Comparison of ENCODE assay signal across 7 mouse cellular contexts in the genomic region with DNA sequence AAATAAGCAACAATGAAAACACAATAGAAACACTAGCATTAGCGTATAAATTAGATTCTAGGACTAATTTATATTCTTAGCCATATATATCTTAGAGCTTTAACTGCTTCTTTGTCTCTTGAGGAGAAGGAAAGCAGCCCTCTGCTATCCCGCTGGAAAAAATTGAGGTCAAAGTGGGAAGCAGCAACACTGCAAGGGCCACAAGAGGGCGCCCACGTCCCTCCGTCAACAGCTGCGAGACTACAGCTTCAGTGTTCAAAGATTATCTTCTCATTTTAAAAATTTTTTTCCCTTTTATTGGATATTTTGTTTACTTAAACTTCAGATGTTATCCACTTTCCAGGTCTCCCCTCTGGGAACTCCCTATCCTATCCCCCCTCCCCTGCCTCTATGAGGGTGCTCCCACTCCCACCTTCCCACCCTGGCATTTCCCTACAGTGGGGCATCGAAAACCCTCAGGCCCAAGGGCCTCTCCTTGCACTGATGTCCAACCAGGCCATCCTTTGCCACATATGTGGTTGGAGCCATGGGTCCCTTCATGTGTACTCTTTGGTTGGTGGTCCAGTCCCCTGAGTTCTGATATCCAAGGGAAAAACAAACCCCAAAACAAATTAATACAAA. TPM values are rescaled to one million over a fixed set of nuclear protein-coding genes. Genes with fewer than 3 reads are reported as not detected.
DNase-seq lines count a peak whose midpoint lies in the region; ATAC-seq and TF ChIP-seq lines count a peak whose summit lies in the region.

No protein-coding gene starts in this region.

- TF ChIP-seq EP300 in CH12.LX (IDR thresholded peaks at IDR 0.05; ENCODE audit: low read length): no peak

- H3K27me3 ChIP-seq in CH12.LX (replicated peaks): no peaks in the 10 kb centered on the region

- peak; percentile 60 for ATAC-seq in megakaryocyte, adult 5-6 weeks (ENCODE audit: poor library complexity, severe bottlenecking)

- no peak overlapping the region for H3K9ac ChIP-seq in CH12.LX (ENCODE audit: insufficient read depth, low read depth)

- no peak overlapping the region for H3K4me2 ChIP-seq in CH12.LX (ENCODE audit: insufficient read depth, low read depth, poor library complexity, severe bottlenecking)

- peak; percentile 82 to 95 for TF ChIP-seq CTCF in CH12.LX (conservative IDR thresholded peaks at IDR 0.05 in 1 of 2, IDR thresholded peaks at IDR 0.05 in 1 of 2; ENCODE audit: low read depth in 2 of 2, low read length in 2 of 2)

- in situ Hi-C loops in CH12.LX (cut with MboI; ENCODE audit: low pct_ligation_motif_present, low pct_unique_long_range_greater_than_20kb, low sequenced_read_pairs): no loop called here

- DNase-seq in CH12.LX (ENCODE audit: extremely low read depth): peak; percentile 60
- peak; percentile 81 to 85 for DNase-seq in adrenal gland, adult 18-20 months (ENCODE audit: low spot score in 2 of 2)
- peak; percentile 89 for DNase-seq in embryo, embryonic 10.5 days (ENCODE audit: low spot score)
- DNase-seq in gastrocnemius, postnatal 36 days: peak; percentile 77 to 80
- peak; percentile 84 to 88 for DNase-seq in layer of hippocampus, postnatal 10 days (ENCODE audit: low spot score in 2 of 2)
- peak; percentile 81 to 90 for DNase-seq in right cerebral cortex, postnatal 10 days (ENCODE audit: low spot score in 2 of 2)

- no peaks in the 10 kb centered on the region for H3K9me3 ChIP-seq in CH12.LX (replicated peaks; ENCODE audit: low read length)

- H3K27ac ChIP-seq in CH12.LX (ENCODE audit: insufficient read depth, low read depth): no peak overlapping the region

- dilution Hi-C loops in CH12.LX (cut with MboI; ENCODE audit: extremely low pct_ligation_motif_present, extremely low pct_unique_long_range_greater_than_20kb, low sequenced_read_pairs): no loop called here

- TF ChIP-seq RAD21 in CH12.LX (IDR thresholded peaks at IDR 0.05; ENCODE audit: low read depth, low read length): peak; percentile 93

- no peak overlapping the region for H3K4me3 ChIP-seq in CH12.LX (replicated peaks in 1 of 3; ENCODE audit: low read depth in 2 of 3, low read length in 2 of 3, poor library complexity in 1 of 3)

- intact Hi-C loops in gastrocnemius, postnatal 36 days (cut with DNase I): loop anchor here (1.0 kb wide), 1 partner anchor 196 kb away; no protein-coding TSS in a partner anchor

- no peaks in the 10 kb centered on the region for H3K79me2 ChIP-seq in CH12.LX (replicated peaks; ENCODE audit: control insufficient read depth, extremely low read depth, insufficient read depth, poor library complexity, severe bottlenecking)

- TF ChIP-seq POLR2A in CH12.LX (IDR thresholded peaks at IDR 0.05; ENCODE audit: low read depth, low read length): no peak

- no peaks in the 10 kb centered on the region for H3K4me1 ChIP-seq in CH12.LX (ENCODE audit: control insufficient read depth in 1 of 2, insufficient read depth in 2 of 2)

- peaks cover 2 to 29% of the 10 kb centered on the region in 2 experiments for H3K36me3 ChIP-seq in CH12.LX (replicated peaks in 1 of 2; ENCODE audit: control insufficient read depth in 1 of 2, insufficient read depth in 1 of 2, low read length in 1 of 2)

TF ChIP-seq in CH12.LX, 34 proteins besides CTCF, POLR2A, EP300 and RAD21:
- TF ChIP-seq ZC3H11A (IDR thresholded peaks at IDR 0.05; ENCODE audit: low read depth, low read length): peak; percentile 60
- TF ChIP-seq RCOR1 (conservative IDR thresholded peaks at IDR 0.05; ENCODE audit: low read depth, low read length): no peak
- no peak for TF ChIP-seq TCF12 (IDR thresholded peaks at IDR 0.05; ENCODE audit: low read depth, low read length)
- TF ChIP-seq ZKSCAN1 (IDR thresholded peaks at IDR 0.05; ENCODE audit: borderline replicate concordance, low read depth, low read length): no peak
- no peak for TF ChIP-seq NELFE (IDR thresholded peaks at IDR 0.05; ENCODE audit: low read depth, low read length)
- TF ChIP-seq SMC3 (IDR thresholded peaks at IDR 0.05; ENCODE audit: low read depth, low read length): peak; percentile 93
- TF ChIP-seq ZNF384 (IDR thresholded peaks at IDR 0.05; ENCODE audit: low read depth, low read length): peak; percentile 34; the same call in 1 of the 2 replicates
- no peak for TF ChIP-seq SIN3A (IDR thresholded peaks at IDR 0.05; ENCODE audit: low read length)
TF ChIP-seq in CH12.LX: peak in this region for 3.

RNA-seq across cellular contexts. Expression of a gene that starts 21.2 kb away (rescaled TPM):
- total RNA-seq in CH12.LX (2012; rRNA removed): 57.0 and 71.6 TPM in 2 replicates
- total RNA-seq in CH12.LX (2014; rRNA removed): 48.3 and 55.1 TPM in 2 replicates
- 77.6 and 80.0 TPM in 2 replicates for polyA plus RNA-seq in CH12.LX (2012; ENCODE audit: insufficient read length, low read depth)
- 100 to 1,000 TPM in 1 of 2 experiments, 10 to 100 TPM in 1; 94.6 to 107 TPM for total RNA-seq in adrenal gland, adult 18-20 months (2021)
- 100 to 1,000 TPM; 131 to 132 TPM for total RNA-seq in gastrocnemius, postnatal 36 days (2021)
- total RNA-seq in layer of hippocampus, postnatal 10 days (2021): 10 to 100 TPM; 56.3 to 62.4 TPM
- total RNA-seq in megakaryocyte, adult 5-6 weeks (2015): 24.7 and 27.2 TPM in 2 replicates
- 26.9 and 27.1 TPM in 2 replicates for total RNA-seq in megakaryocyte, adult 5-6 weeks (2017)

RNA-seq across cellular contexts. Expression of a gene that starts 30.2 kb away (rescaled TPM):
- 5.3 and 9.1 TPM in 2 replicates for total RNA-seq in CH12.LX (2012; rRNA removed)
- total RNA-seq in CH12.LX (2014; rRNA removed): 1.2 and 1.5 TPM in 2 replicates
- 1.4 and 3.1 TPM in 2 replicates for polyA plus RNA-seq in CH12.LX (2012; ENCODE audit: insufficient read length, low read depth)
- 100 to 1,000 TPM in 1 of 2 experiments, 10 to 100 TPM in 1; 35.7 to 130 TPM for total RNA-seq in adrenal gland, adult 18-20 months (2021)
- 100 to 1,000 TPM; 333 to 372 TPM for total RNA-seq in gastrocnemius, postnatal 36 days (2021)
- total RNA-seq in layer of hippocampus, postnatal 10 days (2021): 10 to 100 TPM; 24.2 to 33.2 TPM
- total RNA-seq in megakaryocyte, adult 5-6 weeks (2015): not detected in 2 replicates
- 0.29 TPM in 1 of 2 replicates, not detected in the other for total RNA-seq in megakaryocyte, adult 5-6 weeks (2017)

RNA-seq across cellular contexts. Expression of a gene that starts 49.2 kb away (rescaled TPM):
- 11.0 and 13.9 TPM in 2 replicates for total RNA-seq in CH12.LX (2012; rRNA removed)
- total RNA-seq in CH12.LX (2014; rRNA removed): 20.2 and 23.4 TPM in 2 replicates
- polyA plus RNA-seq in CH12.LX (2012; ENCODE audit: insufficient read length, low read depth): 14.1 and 15.2 TPM in 2 replicates
- 1 to 10 TPM; 8.2 to 8.4 TPM for total RNA-seq in adrenal gland, adult 18-20 months (2021)
- 1 to 10 TPM; 2.1 to 2.6 TPM for total RNA-seq in gastrocnemius, postnatal 36 days (2021)
- 1 to 10 TPM; 8.9 to 9.4 TPM for total RNA-seq in layer of hippocampus, postnatal 10 days (2021)
- 7.7 and 8.8 TPM in 2 replicates for total RNA-seq in megakaryocyte, adult 5-6 weeks (2015)
- total RNA-seq in megakaryocyte, adult 5-6 weeks (2017): 7.3 TPM in 2 replicates
